Mouse (Mus musculus) gonadal fat pad, adult 2 months (tissue): ENCODE results near the gene Lrrc26. TPM values are rescaled to one million over a fixed set of nuclear protein-coding genes. Genes with fewer than 3 reads are reported as not detected.
A peak's percentile ranks its signal among the peaks of the same experiment; 100 is the strongest.

ENCODE experiments used
- DNase-seq: peaks from one replicate; pipeline ENCODE4 v3.0.0-alpha.2; 2012; ENCODE audit warnings: low read depth
- polyA plus RNA-seq: library from polyadenylated mRNA; depleted of rRNA; stranded (reverse); fragments of >200 nt; gene quantifications from 2 replicates; pipeline ENCODE4 v1.2.3, GENCODE M21; 2012

The Lrrc26 gene
- polyA plus RNA-seq, 1 experiment = 5.1 TPM

DNA sequence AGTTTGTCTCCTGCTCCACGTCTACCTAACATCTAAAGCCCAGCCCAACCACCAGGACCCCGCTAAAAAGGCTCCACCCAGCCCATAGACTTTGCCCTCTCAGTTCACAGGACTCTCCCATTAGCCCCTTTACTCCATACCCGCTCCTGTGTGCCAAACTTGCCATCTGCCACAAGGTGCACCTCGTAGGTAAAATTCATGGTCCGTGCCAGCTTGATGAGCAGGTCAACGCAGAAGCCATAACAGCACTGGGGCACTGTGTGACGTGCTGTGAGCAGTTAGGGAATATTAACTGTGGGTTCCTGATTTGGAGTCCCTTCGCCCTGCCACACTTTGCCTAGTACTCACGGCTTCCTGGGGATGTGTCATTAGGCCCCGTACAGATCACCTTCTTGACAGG lies 8.3 kb downstream of the Lrrc26 start:
- DNase-seq = no peak

DNA sequence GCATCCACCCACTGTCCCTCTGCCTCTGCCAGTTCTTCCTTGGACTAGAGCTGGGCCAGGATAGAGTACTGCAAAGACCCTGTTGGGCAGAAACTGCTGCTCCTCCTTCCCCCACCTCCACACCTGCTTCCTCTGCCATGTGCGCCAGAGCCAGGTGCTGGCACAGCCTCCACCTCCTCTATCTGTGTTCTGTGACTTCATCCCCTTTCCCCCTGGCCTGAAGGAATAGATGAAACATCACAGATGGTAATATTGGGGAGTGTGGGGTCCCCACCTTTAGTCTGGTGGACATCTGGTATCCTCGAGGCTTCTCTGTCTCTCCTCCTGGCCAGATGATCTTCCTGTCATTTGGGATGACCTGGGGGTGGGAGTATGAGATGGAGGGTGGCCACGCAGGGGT lies 13.7 kb downstream of the Lrrc26 start:
- no peak for DNase-seq

DNA sequence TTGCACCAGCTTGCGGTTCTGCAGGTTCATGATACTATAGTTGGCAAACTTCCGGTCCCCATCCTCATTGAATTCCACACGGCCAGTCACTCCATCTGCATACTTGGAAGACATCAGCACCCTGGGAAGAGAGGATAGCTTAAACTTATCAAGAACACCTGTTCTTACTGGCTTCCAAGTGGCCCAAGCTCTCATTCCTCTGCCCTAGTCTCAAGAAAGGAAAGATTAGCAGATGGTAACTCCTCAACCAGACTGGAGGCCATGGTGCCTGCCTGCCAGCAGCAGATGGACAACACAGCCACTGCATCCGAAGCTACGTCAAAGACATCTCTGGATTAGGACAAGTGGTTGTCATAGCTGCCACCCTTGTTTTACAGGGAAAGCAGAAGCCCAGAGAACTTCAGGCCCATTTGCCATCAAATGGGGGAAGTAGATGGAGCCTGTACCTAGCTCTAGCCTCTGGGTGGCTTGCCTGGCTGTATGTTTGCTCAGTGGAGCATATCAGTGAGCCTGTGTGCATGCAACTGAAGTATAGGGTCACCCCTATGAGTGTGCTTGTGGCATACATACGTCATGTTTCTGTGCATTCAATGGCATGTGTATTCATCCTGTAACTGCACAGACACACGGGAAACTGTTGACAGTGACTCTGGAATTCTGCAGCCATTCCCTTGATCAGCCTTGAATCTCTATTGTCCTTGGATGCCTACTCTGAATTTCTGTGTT lies 14.4 kb downstream of the Lrrc26 start:
- no peak for DNase-seq

DNA sequence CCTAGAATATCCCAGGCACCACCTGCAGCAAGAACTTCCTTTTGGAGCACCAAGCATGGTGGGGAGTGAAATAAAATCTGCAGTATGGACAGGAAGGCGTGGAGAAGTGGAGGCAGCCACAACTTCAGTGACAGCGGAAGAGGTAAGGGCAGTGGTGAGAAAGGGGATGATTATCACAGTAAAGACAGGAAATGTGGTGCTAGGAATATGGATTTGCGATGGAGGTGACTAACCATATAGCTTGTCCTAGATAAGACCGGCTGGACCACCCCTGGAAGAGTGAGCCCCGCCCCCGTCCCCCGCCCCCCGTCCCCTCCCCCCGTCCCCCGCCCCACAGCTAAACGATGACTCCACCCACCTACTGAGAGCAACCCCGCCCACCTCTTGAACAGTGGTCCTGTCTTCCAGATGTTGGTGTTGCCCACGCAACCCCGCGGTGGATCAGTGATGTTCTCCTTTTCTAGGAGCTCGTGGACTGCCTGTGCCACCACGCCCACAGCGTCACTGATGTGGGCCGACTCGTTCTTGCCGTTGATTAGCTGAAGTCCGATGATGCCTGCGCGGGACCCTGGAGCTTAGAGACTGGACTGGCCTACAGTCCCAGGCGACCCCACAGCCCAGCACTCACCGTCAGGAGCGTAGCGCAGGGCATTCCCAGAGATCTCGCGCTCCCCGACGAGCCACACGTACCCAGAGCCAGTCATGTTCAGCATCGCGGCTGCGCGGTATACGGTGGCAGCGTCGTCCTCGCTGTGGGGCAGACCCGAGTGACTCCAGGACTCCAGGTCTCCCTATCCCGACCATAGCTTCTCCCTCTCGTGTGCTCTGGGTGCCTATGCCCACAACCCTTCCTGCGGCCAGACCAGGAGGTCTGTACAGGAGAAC lies 15.2 kb downstream of the Lrrc26 start:
- no peak for DNase-seq

DNA sequence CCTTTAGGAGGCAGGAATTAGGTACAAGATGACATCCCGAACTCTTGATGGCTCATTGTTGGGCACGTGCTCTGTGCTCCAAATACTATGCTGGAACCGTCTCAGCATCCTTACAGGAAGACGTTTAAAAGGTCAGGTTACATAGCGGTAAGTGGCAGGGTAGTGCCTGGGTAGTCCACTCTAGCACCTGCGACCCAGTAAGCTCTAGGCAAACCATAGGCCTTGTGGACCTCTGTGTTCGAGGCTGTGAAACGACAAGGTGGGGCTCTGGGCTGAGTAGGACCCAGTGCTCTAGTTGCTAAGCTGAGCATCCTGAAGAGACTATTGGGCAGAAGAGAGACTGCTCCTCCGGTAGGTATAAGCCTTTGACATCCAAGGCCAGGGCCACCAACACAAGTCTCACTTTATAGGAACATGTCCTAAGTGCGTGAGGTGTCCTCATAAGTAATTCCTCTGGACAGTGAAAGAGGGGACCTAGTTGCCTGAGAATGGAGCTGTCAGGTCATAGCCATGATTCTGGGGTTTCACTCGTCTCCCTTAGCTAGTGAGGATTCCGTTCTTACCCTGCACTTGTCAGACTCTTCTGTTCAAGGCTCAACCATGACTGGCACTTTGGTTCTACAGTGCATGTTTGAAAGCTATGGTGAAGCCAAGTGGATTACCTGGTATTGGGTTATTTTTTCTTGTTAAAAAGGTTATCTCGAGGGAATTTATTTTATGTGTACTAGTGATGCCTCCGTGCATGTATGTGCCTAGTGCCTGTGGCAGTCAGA lies 16.1 kb downstream of the Lrrc26 start:
- DNase-seq = no peak

DNA sequence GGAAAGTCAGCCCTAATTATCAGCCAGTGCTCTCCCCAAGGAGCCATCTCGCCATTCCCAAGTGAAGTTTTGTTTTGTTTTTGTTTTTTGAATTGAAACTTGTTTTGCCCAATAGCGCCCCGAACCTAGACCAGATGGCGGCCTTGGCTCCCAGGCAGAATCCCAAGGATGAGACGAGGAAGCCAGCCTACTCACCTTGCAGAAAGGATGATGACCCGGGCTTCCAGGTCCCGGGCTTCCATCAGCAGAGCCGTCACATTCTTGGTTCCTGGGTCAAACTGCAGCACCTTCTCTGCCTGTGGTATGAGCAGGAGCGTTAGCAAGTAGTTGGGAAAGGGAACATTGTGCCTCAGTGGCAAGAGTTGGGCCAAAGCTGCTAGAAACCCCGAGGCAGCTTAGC lies 20.5 kb downstream of the Lrrc26 start:
- DNase-seq = no peak

DNA sequence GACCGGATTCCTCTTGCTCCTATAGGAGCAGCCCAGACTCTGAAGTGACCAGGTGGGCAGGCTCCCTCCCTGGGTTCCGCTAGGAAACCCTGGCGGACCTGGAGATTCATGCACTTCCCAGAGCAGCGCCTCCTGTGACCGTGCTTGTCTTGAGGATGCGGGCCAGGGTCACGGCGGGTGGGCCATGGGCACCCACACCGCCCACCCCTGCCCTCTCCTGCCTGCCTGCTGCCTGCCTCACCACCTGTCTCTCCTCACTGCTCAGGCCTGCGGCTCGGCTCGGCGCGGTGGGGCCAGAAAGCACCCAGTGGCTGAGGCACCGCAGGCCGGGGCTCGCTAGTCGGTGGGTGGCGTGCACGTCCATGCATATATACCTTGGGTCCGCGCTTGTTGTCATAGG lies 21.3 kb downstream of the Lrrc26 start:
- DNase-seq = no peak

DNA sequence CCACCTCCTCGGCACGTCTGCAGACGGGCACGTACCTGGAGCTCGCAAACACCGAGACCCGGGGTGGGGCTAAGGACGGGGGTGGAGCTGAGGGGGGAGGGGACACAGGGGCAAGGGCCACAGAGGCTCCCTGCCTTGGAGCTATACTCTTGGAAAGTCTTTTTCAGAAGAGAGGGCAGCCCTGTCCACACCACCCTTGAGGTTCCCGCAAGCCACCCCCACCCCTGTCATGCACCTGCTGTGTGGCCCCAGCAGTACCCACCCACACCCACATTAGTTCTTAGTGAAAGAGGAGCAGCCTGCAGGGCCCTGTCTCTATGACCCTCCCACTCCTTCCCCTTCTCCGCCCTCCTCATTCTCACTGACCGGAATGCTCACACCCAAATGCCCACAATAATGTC lies 21.8 kb downstream of the Lrrc26 start:
- no peak for DNase-seq

DNA sequence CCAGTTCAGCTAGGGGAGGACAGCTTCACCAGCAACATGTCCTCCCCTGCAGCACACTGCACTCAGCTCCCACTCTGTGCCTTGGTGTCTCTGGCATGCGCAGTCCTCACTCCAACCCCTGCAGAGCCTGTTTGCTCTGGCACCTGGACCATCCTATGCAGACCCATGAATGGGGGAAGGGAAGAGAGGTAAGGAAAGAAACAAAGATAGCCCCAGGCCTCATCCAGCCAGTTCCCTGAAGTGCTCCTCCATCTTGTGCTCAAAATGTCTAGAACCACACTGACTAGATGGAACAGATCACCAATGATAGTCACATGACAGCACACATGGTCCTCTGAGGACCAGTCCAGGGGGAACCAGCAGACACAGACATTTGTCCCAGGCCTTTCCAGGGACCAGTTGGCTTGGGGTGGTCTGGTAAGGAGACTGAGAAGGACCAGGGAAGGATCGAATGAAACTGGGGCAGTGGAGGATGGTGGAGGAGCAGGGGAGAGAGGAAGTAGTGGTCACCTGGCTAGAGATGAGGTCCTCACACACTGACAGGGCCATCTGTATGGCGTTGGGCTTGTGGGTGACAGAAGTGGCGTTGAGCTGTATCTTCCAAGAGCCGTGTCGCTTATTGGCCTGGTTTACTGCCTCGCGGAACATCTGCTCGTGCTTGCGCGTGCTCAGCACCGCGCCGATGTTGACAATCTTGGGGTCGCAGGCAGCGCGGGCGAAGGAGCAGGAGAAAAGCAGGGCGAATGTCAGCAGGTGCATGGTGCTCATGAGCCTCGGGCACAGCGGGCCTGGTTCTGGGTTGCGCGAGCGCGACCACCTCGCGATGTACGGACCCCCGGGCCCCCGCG lies 28.6 kb downstream of the Lrrc26 start:
- no peak for DNase-seq

DNA sequence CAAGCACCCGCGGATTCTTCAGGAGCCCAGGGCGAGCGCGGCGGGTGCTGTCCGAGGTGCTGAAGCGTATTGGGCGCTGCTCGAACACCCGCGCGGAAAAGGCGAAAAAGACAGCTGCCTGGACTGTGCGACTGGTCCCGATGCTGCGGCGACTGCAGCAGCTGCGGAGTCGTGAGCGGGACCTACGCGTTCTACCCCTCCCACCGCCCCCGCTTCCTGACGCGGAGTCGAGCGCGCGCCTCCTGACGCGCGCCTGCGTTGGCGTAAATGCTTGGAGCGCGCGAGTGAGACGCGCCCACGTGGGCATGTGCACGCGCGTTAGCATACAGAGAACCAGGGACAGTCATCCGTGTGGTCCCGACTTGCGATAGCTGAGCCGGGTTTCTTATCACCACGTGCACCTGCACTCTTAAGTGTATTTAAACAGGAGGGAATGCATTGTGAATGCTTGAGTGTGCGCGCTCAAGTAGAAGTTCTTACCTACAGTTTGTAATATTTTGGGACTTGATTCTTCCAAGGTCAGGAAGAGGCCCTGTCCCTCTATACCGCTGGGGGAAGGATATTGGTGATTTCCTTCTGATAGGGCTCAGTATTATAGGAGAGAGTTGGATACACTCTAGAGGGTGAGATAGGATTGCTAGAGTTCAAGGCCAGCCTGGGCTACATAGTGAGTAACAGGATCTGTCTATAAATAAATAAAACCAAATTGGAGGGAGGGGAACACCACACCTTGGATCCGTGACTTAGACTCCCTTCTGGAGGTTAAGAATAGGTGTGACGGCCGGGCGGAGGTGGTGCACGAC lies 29.5 kb downstream of the Lrrc26 start, which contains the start of gene Grin1:
Gene Grin1, minus strand, starts transcription at position 217 of the 803 bp plus-strand sequence.
- DNase-seq = no peak

DNA sequence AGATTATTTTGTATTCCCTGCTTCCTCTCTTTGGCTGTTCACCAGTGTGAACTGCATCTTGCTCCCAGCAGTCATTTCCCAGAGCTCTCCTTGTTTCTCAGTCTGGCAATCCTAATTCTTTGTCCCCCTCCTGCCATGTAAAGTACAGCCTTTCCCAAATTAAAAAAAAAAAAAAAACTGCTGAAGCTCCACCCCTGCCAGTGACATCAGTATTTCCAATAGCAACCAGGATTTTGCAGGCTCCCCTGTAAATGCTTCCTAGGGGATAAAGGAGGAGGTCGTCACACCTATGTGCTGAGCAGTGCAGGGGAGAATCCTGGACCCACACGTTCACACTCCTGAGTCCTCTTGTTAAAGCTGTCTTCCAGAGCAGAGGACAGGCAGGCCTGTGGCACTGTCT lies 30.4 kb downstream of the Lrrc26 start:
- DNase-seq = no peak

DNA sequence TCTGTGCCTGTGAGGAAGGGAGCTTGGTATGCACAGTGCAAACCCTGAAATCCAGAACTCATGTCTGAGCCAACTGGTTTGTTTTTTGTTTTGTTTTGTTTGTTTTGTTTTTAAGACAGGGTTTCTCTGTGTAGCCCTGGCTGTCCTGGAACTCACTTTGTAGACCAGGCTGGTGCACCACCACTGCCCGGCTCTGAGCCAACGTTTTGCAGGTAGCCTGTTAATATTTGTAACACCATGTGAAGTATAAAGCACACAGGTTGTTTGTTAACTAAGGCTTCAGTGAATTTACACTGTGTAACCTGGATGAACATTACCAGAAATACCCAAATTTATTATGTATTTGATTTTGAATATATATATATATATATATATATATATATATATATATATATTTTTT lies 36.3 kb downstream of the Lrrc26 start:
- DNase-seq = no peak

DNA sequence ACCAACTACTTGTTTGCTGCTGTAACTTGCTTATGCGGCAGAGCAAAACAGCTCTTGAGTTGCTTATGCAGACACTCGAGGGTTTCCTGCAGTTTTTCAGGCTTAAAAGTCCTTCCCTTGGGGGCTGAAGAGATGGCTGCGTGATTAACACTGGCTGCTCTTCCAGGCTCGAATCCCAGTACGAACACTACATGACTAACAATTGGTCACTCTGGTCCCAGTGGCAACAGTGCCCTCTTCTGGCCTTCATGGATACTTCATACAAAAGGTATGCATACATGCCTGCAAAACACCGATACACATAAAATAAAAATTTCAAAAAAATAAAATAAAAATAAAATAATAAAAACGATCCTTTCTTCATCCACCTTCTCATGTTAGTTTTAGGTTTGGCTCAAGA lies 38.7 kb downstream of the Lrrc26 start:
- no peak for DNase-seq

DNA sequence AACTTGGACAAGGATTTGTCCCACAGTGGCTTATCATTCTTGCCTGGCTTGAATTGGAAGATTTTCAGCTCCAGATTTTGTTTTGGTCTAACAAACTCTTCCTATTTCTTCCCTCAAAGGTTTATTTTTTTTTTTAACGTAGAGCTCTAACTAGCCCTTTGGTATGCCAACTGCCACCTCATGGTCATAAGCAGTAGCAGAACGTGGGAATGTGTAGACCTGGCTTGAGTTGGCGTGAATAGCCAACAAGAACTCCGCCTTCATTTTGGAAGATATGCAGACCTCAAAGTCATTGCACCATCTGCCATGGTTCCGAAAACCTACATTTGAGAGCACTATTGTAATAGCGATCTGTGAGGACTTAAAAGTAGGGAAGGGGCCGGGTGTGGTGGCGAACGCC lies 41.8 kb downstream of the Lrrc26 start:
- DNase-seq = no peak

DNA sequence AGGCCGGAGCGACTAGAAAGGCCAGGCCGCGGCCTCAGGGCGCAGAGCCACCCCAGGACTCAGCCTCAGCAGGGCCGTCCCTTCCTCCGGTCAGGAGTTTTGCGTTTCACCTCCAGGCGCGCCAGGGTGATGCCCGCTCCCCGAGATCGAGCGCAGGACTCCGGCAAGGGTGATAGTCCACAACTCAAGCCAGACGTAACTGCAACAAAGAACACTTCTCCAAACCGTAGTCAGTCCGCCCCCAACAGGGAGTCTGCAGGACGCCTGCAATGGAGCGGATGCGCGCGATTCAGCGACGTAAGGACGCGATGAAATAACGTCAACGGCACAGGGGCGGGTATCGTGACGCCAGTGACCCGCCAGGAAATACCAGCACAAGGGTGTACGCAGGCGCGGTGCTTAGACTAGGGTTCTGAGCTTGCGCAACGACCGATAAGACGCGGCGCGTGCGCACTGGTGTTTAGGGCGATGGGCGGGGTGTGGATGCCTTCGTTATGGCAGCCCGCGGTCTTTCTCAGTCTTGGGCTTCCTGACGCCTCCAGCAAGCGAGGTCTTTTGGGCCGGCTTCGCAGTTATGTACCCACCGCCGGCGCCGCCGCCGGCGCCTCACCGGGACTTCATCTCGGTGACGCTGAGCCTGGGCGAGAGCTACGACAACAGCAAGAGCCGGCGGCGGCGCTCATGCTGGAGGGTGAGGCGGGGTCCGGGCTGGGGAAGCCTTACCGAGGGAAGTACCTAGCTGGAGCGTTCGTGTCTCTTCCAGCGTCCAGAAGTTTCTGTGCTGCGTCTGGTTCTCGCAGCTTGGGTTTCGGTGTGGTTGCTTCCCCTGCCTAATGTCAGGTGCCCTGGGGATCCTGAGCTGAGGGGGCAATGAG lies 42.8 kb downstream of the Lrrc26 start, which contains the start of gene Man1b1:
Gene Man1b1, plus strand, starts transcription at position 53 of the 875 bp plus-strand sequence.
- DNase-seq = peak; percentile 81

DNA sequence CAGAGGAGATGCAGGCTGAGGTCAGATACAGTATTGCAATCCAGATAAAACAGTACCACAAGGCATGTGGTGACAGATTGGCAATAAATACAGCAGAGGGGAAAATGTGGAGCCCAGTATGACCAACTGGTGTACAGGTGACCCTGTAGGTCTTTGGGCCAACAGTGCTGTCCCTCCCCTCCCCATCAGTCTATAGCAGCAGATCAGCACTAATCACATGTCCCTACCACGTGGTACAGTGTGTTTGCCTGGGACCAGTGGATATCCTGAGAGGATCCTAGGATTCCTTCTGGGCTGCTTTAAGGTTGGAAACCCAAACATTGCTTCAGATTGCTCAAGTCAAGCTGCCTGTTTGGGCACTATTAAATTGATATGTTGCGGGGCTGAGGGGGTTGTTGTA lies 43.9 kb downstream of the Lrrc26 start:
- no peak for DNase-seq

DNA sequence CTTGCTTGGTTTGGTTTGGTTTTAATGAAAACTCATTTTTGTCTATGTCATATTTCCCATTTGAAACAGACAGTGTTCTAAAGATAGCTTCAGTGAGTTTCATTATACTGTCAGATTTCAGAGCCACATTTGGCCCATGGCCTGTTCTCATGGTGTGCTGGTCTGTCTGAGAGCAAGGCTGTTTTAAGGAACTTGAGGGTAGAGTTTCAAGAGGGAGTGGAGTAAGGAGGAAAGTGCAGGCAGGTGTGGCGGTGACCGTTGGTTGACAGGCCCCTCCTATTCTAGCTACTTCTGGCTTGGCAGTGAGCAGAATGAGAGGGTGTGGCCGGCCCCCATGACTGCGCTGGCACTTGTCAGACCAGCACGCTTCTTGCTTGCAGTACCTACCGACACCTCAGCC lies 48.6 kb downstream of the Lrrc26 start:
- no peak for DNase-seq
